Mouse (Mus musculus): ENCODE results near the gene Rxfp4. TPM values are rescaled to one million over a fixed set of nuclear protein-coding genes. Genes with fewer than 3 reads are reported as not detected.
A peak's percentile ranks its signal among the peaks of the same experiment; 100 is the strongest.

Rxfp4 gene
- polyA plus RNA-seq, 1 experiment from 2014 or later, result not detected

- ATAC-seq (ENCODE audit: low FRiP score, low TSS enrichment), result no peak
- H3K4me2 ChIP-seq (replicated peaks; ENCODE audit: low read depth, low read length), result no peak overlapping the region
- no peak overlapping the region for H3K27ac ChIP-seq (ENCODE audit: low read length)
- H3K4me1 ChIP-seq (ENCODE audit: insufficient read depth, low read length), result peaks cover 16% of the 10 kb centered on the region
- H3K4me3 ChIP-seq (ENCODE audit: low read length), result no peak overlapping the region
- 95% methylated on average over 7 of the region's 7 CpGs for WGBS
- H3K9ac ChIP-seq (replicated peaks; ENCODE audit: low read length), result no peak overlapping the region
- no peaks in the 10 kb centered on the region for H3K9me3 ChIP-seq (ENCODE audit: low read length)
- H3K27me3 ChIP-seq (ENCODE audit: insufficient read depth, low read length), result no peaks in the 10 kb centered on the region
- no peaks in the 10 kb centered on the region for H3K36me3 ChIP-seq (ENCODE audit: insufficient read depth, low read length)
Observed at GRCm38 (mm10) chr3:88604863-88605262, 48.1 kb downstream of the Rxfp4 start.

- peak; percentile 76 for ATAC-seq (ENCODE audit: low FRiP score, low TSS enrichment)
- Histone ChIP-seq H3K4me1 (ENCODE audit: insufficient read depth, low read length) (peaks cover 16% of the 10 kb centered on the region), H3K27me3 (ENCODE audit: insufficient read depth, low read length) (no peaks in the 10 kb centered on the region), H3K4me3 (ENCODE audit: low read length) (no peak overlapping the region), H3K9me3 (ENCODE audit: low read length) (no peaks in the 10 kb centered on the region), H3K4me2 (replicated peaks; ENCODE audit: low read depth, low read length) (no peak overlapping the region), H3K27ac (ENCODE audit: low read length) (peak overlapping the region; percentile 67), H3K9ac (replicated peaks; ENCODE audit: low read length) (no peak overlapping the region), H3K36me3 (ENCODE audit: insufficient read depth, low read length) (no peaks in the 10 kb centered on the region)
- WGBS, result 10% methylated on average over 6 of the region's 6 CpGs
Observed at GRCm38 (mm10) chr3:88603714-88604161, 49.2 kb downstream of the Rxfp4 start.

GRCm38 (mm10) chr3:88602466-88602865 lies 50.5 kb downstream of the Rxfp4 start:
- Histone ChIP-seq H3K4me2 (replicated peaks; ENCODE audit: low read depth, low read length) (no peak overlapping the region), H3K9ac (replicated peaks; ENCODE audit: low read length) (no peak overlapping the region), H3K9me3 (ENCODE audit: low read length) (no peaks in the 10 kb centered on the region), H3K27me3 (ENCODE audit: insufficient read depth, low read length) (no peaks in the 10 kb centered on the region), H3K36me3 (ENCODE audit: insufficient read depth, low read length) (no peaks in the 10 kb centered on the region), H3K4me3 (ENCODE audit: low read length) (no peak overlapping the region), H3K27ac (ENCODE audit: low read length) (no peak overlapping the region), H3K4me1 (ENCODE audit: insufficient read depth, low read length) (peaks cover 11% of the 10 kb centered on the region; the same call in 1 of the 2 replicates)
- WGBS, result 69% methylated on average over 4 of the region's 4 CpGs
- ATAC-seq (ENCODE audit: low FRiP score, low TSS enrichment), result no peak

Other genes starting within 250 kb of the Rxfp4 start
- 144 and 152 TPM in 2 replicates for gene Pmf1, start 242.8 kb downstream of the Rxfp4 start, polyA plus RNA-seq (2015; fragmentation: Nextera tagmentation; extraction: Ambion mirVana)
- gene Slc25a44, start 228.0 kb downstream of the Rxfp4 start, polyA plus RNA-seq (2015; fragmentation: Nextera tagmentation; extraction: Ambion mirVana), result 21.7 and 22.2 TPM in 2 replicates
- gene Sema4a, start 192.0 kb downstream of the Rxfp4 start, polyA plus RNA-seq (2015; fragmentation: Nextera tagmentation; extraction: Ambion mirVana), result 19.6 and 25.3 TPM in 2 replicates
- gene Lmna, start 143.2 kb downstream of the Rxfp4 start, polyA plus RNA-seq (2015; fragmentation: Nextera tagmentation; extraction: Ambion mirVana), result 89.9 and 100 TPM in 2 replicates
- 18.6 and 20.7 TPM in 2 replicates for gene Mex3a, start 120.7 kb downstream of the Rxfp4 start, polyA plus RNA-seq (2015; fragmentation: Nextera tagmentation; extraction: Ambion mirVana)
- gene Rab25, start 104.8 kb downstream of the Rxfp4 start, polyA plus RNA-seq (2015; fragmentation: Nextera tagmentation; extraction: Ambion mirVana), result 17.3 and 23.9 TPM in 2 replicates
- gene Lamtor2, start 100.1 kb downstream of the Rxfp4 start, polyA plus RNA-seq (2015; fragmentation: Nextera tagmentation; extraction: Ambion mirVana), result 189 and 207 TPM in 2 replicates
- gene Ubqln4, start 99.4 kb downstream of the Rxfp4 start, polyA plus RNA-seq (2015; fragmentation: Nextera tagmentation; extraction: Ambion mirVana), result 52.7 and 57.8 TPM in 2 replicates
- 269 and 323 TPM in 2 replicates for gene Ssr2, start 77.3 kb downstream of the Rxfp4 start, polyA plus RNA-seq (2015; fragmentation: Nextera tagmentation; extraction: Ambion mirVana)
- gene Arhgef2, start 47.2 kb downstream of the Rxfp4 start, polyA plus RNA-seq (2015; fragmentation: Nextera tagmentation; extraction: Ambion mirVana), result 103 and 119 TPM in 2 replicates
- gene Khdc4, start 32.7 kb upstream of the Rxfp4 start, polyA plus RNA-seq (2015; fragmentation: Nextera tagmentation; extraction: Ambion mirVana), result 92.2 and 97.3 TPM in 2 replicates
- gene Rit1, start 63.7 kb upstream of the Rxfp4 start, polyA plus RNA-seq (2015; fragmentation: Nextera tagmentation; extraction: Ambion mirVana), result 59.5 and 59.6 TPM in 2 replicates
- gene Syt11, start 122.0 kb upstream of the Rxfp4 start, polyA plus RNA-seq (2015; fragmentation: Nextera tagmentation; extraction: Ambion mirVana), result 12.6 and 13.7 TPM in 2 replicates
- gene Gon4l, start 182.1 kb upstream of the Rxfp4 start, polyA plus RNA-seq (2015; fragmentation: Nextera tagmentation; extraction: Ambion mirVana), result 11.3 and 12.7 TPM in 2 replicates

Measured in kidney, embryonic 16.5 days (tissue).